Mouse (Mus musculus) neural tube, embryonic 12.5 days (tissue): ENCODE data around the gene Tas2r107. TPM values are rescaled to one million over a fixed set of nuclear protein-coding genes. Genes with fewer than 3 reads are reported as not detected.
"Not testable (repeated sequence)": the region's sequence is repeated elsewhere in the genome, so short reads cannot be mapped to it uniquely, and the experiment has no call there.

ENCODE experiments used
- ATAC-seq: fragments of 200-750 bp; cut with Nextera tagmentation; 2 replicates; pipeline ENCODE4 v1.8.0; 2017; ENCODE audit warnings: low read depth, mild to moderate bottlenecking, moderate TSS enrichment, moderate library complexity; ENCODE audit not compliant: low FRiP score
- H3K27ac ChIP-seq: fragments of 300-500 bp; sonication (generic); 2 replicates; pipeline ENCODE4 v1.5.1; 2016
- H3K27me3 ChIP-seq: fragments of 300-500 bp; sonication (generic); replicated peaks from 2 replicates; pipeline ENCODE4 v1.6.1; 2016; ENCODE audit warnings: mild to moderate bottlenecking
- H3K36me3 ChIP-seq: fragments of 300-500 bp; sonication (generic); 2 replicates; pipeline ENCODE4 v1.6.1; 2016; ENCODE audit warnings: mild to moderate bottlenecking
- H3K4me1 ChIP-seq: fragments of 300-500 bp; sonication (generic); 2 replicates; pipeline ENCODE4 v1.6.1; 2016
- H3K4me2 ChIP-seq: fragments of 300-500 bp; sonication (generic); replicated peaks from 2 replicates; pipeline ENCODE4 v1.6.1; 2016; ENCODE audit warnings: mild to moderate bottlenecking
- H3K4me3 ChIP-seq: fragments of 300-500 bp; sonication (generic); 2 replicates; pipeline ENCODE4 v1.5.1; 2016
- H3K9ac ChIP-seq: fragments of 300-500 bp; sonication (generic); 2 replicates; pipeline ENCODE4 v1.6.1; 2016; ENCODE audit warnings: mild to moderate bottlenecking
- H3K9me3 ChIP-seq: fragments of 300-500 bp; sonication (generic); 2 replicates; pipeline ENCODE4 v1.6.1; 2016; ENCODE audit warnings: mild to moderate bottlenecking
- WGBS: fragments of 180-500 bp; shearing (Covaris S2); methylation state at CpG from one replicate; pipeline ENCODE4 v1.1.7; 2016; 5-methylcytosine and 5-hydroxymethylcytosine counted together
- polyA plus RNA-seq: library from polyadenylated mRNA; unstranded; fragments of >200 nt; fragmentation: Nextera tagmentation; extraction: Ambion mirVana; gene quantifications from 2 replicates; pipeline ENCODE4 v1.2.1, GENCODE M21; 2016

Tas2r107 gene
- polyA plus RNA-seq, result not detected in 2 replicates

GRCm38 (mm10) chr6:131660049-131660448, at the start of gene Tas2r107:
Gene Tas2r107 (minus strand): TSS chr6:131660149.
- no peak within 1 kb of the TSS for H3K9ac ChIP-seq
- H3K4me1 ChIP-seq, result no peaks in the 10 kb centered on the region
- H3K36me3 ChIP-seq, result no peaks in the 10 kb centered on the region
- no peaks in the 10 kb centered on the region for H3K27me3 ChIP-seq
- H3K27ac ChIP-seq, result no peak within 1 kb of the TSS
- 0 out of 2 replicates have a peak, but pooled peaks cover 5% of the 10 kb centered on the region for H3K9me3 ChIP-seq
- no peak within 1 kb of the TSS for H3K4me3 ChIP-seq
- no peak within 1 kb of the TSS for H3K4me2 ChIP-seq
- no peak for ATAC-seq

- H3K4me2 ChIP-seq, result no peak within 1 kb of the TSS
These were observed 30.0 kb upstream of the Tas2r107 start, which contains the start of gene Tas2r114 for GRCm38 (mm10) chr6:131689963-131690362. Gene Tas2r114 (minus strand): TSS chr6:131690063.

GRCm38 (mm10) chr6:131687395-131687794, 27.4 kb upstream of the Tas2r107 start, which contains the start of gene Tas2r105:
Gene Tas2r105 (minus strand): TSS chr6:131687495.
- H3K27ac ChIP-seq, result no peak within 1 kb of the TSS
- no peak within 1 kb of the TSS for H3K4me2 ChIP-seq
- WGBS, result 74% methylated on average over 1 of the region's 1 CpGs
- H3K4me3 ChIP-seq, result no peak within 1 kb of the TSS
- no peak within 1 kb of the TSS for H3K9ac ChIP-seq
- no peak for ATAC-seq
- H3K27me3 ChIP-seq, result no peaks in the 10 kb centered on the region
- H3K36me3 ChIP-seq, result no peaks in the 10 kb centered on the region
- H3K4me1 ChIP-seq, result no peaks in the 10 kb centered on the region
- H3K9me3 ChIP-seq, result peaks cover 5% of the 10 kb centered on the region; the same call in 1 of the 2 replicates

More at GRCm38 (mm10) chr6:131689963-131690362, 30.0 kb upstream of the Tas2r107 start, which contains the start of gene Tas2r114:
- no peaks in the 10 kb centered on the region; the same call in 1 of the 2 replicates for H3K9me3 ChIP-seq
- no peak within 1 kb of the TSS for H3K9ac ChIP-seq
- no peak for ATAC-seq
- no peak within 1 kb of the TSS for H3K4me3 ChIP-seq
- H3K4me1 ChIP-seq, result no peaks in the 10 kb centered on the region
- no peak within 1 kb of the TSS for H3K27ac ChIP-seq
- H3K27me3 ChIP-seq, result no peaks in the 10 kb centered on the region
- no peaks in the 10 kb centered on the region for H3K36me3 ChIP-seq

GRCm38 (mm10) chr6:131685644-131686043, 25.7 kb upstream of the Tas2r107 start, which contains the start of gene Tas2r104:
Gene Tas2r104 (minus strand): TSS chr6:131685744.
- Histone ChIP-seq H3K4me2 (no peak within 1 kb of the TSS), H3K9ac (no peak within 1 kb of the TSS), H3K27me3 (no peaks in the 10 kb centered on the region), H3K27ac (no peak within 1 kb of the TSS), H3K4me1 (no peaks in the 10 kb centered on the region), H3K9me3 (0 out of 2 replicates have a peak, but pooled peaks cover 5% of the 10 kb centered on the region), H3K36me3 (no peaks in the 10 kb centered on the region), H3K4me3 (no peak within 1 kb of the TSS)
- WGBS, result 84% methylated on average over 1 of the region's 1 CpGs
- no peak for ATAC-seq

GRCm38 (mm10) chr6:131678786-131679185, 18.8 kb upstream of the Tas2r107 start, which contains the start of gene Tas2r106:
Gene Tas2r106 (minus strand): TSS chr6:131678886.
- 0 out of 2 replicates have a peak, but pooled peaks cover 2% of the 10 kb centered on the region for H3K9me3 ChIP-seq
- no peak within 1 kb of the TSS for H3K27ac ChIP-seq
- H3K36me3 ChIP-seq, result no peaks in the 10 kb centered on the region
- H3K4me1 ChIP-seq, result no peaks in the 10 kb centered on the region
- H3K9ac ChIP-seq, result no peak within 1 kb of the TSS
- no peak for ATAC-seq
- WGBS, result 72% methylated on average over 3 of the region's 3 CpGs
- H3K4me3 ChIP-seq, result no peak within 1 kb of the TSS
- H3K4me2 ChIP-seq, result no peak within 1 kb of the TSS
- no peaks in the 10 kb centered on the region for H3K27me3 ChIP-seq

GRCm38 (mm10) chr6:131630812-131631211, 29.1 kb downstream of the Tas2r107 start, which contains the start of gene Tas2r130:
Gene Tas2r130 (minus strand): TSS chr6:131630912.
- Histone ChIP-seq H3K4me2 (no peak within 1 kb of the TSS), H3K36me3 (no peaks in the 10 kb centered on the region), H3K9me3 (no peaks in the 10 kb centered on the region), H3K4me1 (no peaks in the 10 kb centered on the region), H3K4me3 (no peak within 1 kb of the TSS), H3K27me3 (no peaks in the 10 kb centered on the region), H3K27ac (no peak within 1 kb of the TSS), H3K9ac (no peak within 1 kb of the TSS)
- ATAC-seq, result no peak
- WGBS, result 86% methylated on average over 3 of the region's 3 CpGs

- not testable (repeated sequence) for H3K4me2 ChIP-seq, H3K4me1 ChIP-seq, ATAC-seq, H3K4me3 ChIP-seq, H3K27ac ChIP-seq, H3K9ac ChIP-seq, H3K27me3 ChIP-seq, H3K36me3 ChIP-seq
- peaks cover 12% of the 10 kb centered on the region; the same call in 1 of the 2 replicates for H3K9me3 ChIP-seq
- 100% methylated on average over 1 of the region's 1 CpGs for WGBS
These were observed 50.0 kb downstream of the Tas2r107 start for GRCm38 (mm10) chr6:131609956-131610355.

Other genes with a start within 250 kb of the Tas2r107 start
- gene 5430401F13Rik, start 173.7 kb downstream of the Tas2r107 start, polyA plus RNA-seq, result not detected in 2 replicates
- not detected in 2 replicates for gene Gm6619, start 173.7 kb downstream of the Tas2r107 start, polyA plus RNA-seq
- gene Tas2r130, start 29.2 kb downstream of the Tas2r107 start, polyA plus RNA-seq, result not detected in 2 replicates
- gene Tas2r106, start 18.7 kb upstream of the Tas2r107 start, polyA plus RNA-seq, result not detected in 2 replicates
- gene Tas2r104, start 25.6 kb upstream of the Tas2r107 start, polyA plus RNA-seq, result not detected in 2 replicates
- not detected in 2 replicates for gene Tas2r105, start 27.3 kb upstream of the Tas2r107 start, polyA plus RNA-seq
- gene Tas2r114, start 29.9 kb upstream of the Tas2r107 start, polyA plus RNA-seq, result not detected in 2 replicates